Mouse (Mus musculus) hematopoietic stem cell, adult 5-6 weeks (primary cell): ENCODE data around the gene Lars2. TPM values are rescaled to one million over a fixed set of nuclear protein-coding genes. Genes with fewer than 3 reads are reported as not detected.
"Not testable (repeated sequence)": the region's sequence is repeated elsewhere in the genome, so short reads cannot be mapped to it uniquely, and the experiment has no call there.

Source experiments
- ATAC-seq, 2 experiments: fragments of 125-278 bp in 1 of 2; replicated peaks in 1 of 2; 2 replicates each; pipeline ENCODE4 v1.8.0; 2016 to 2017; ENCODE audit warnings: inconsistent platforms in 2 of 2, mild to moderate bottlenecking in 2 of 2, moderate number of reproducible peaks in 2 of 2, low read depth in 1 of 2, moderate TSS enrichment in 1 of 2; ENCODE audit not compliant: low FRiP score in 2 of 2, poor library complexity in 2 of 2, severe bottlenecking in 2 of 2, insufficient read depth in 1 of 2, low TSS enrichment in 1 of 2
- total RNA-seq: library from RNA; stranded (forward); fragments of 172-1452, 232-1000 nt; gene quantifications from 2 replicates; pipeline ENCODE4 v1.2.3, GENCODE M21; 2017

Gene Lars2
- 18.6 and 96.4 TPM in 2 replicates for total RNA-seq

GRCm38 (mm10) chr9:123366708-123367385, at the start of gene Lars2:
TSS of gene Lars2 (plus strand) at chr9:123366927.
- ATAC-seq: peak; percentile 99 to 100

GRCm38 (mm10) chr9:123326106-123326505, 40.6 kb upstream of the Lars2 start:
- ATAC-seq: no peak

- no peak for ATAC-seq
Measured at GRCm38 (mm10) chr9:123328336-123328735, 38.4 kb upstream of the Lars2 start.

GRCm38 (mm10) chr9:123329831-123330230, 36.9 kb upstream of the Lars2 start:
- no peak for ATAC-seq

GRCm38 (mm10) chr9:123330271-123330670, 36.5 kb upstream of the Lars2 start:
- ATAC-seq: not testable (repeated sequence)

- ATAC-seq: no peak
Measured at GRCm38 (mm10) chr9:123333479-123333878, 33.2 kb upstream of the Lars2 start.

- no peak for ATAC-seq
Measured at GRCm38 (mm10) chr9:123335044-123335670, 31.6 kb upstream of the Lars2 start.

- peak in 1 of 2 experiments; percentile 32; a peak in 1 of 4 replicates for ATAC-seq
Measured at GRCm38 (mm10) chr9:123339651-123340144, 27.0 kb upstream of the Lars2 start.

GRCm38 (mm10) chr9:123341256-123341655, 25.5 kb upstream of the Lars2 start:
- no peak for ATAC-seq

- ATAC-seq: no peak
Measured at GRCm38 (mm10) chr9:123343069-123343468, 23.7 kb upstream of the Lars2 start.

GRCm38 (mm10) chr9:123349286-123349685, 17.4 kb upstream of the Lars2 start:
- ATAC-seq: not testable (repeated sequence)

- ATAC-seq: no peak
Measured at GRCm38 (mm10) chr9:123359981-123360380, 6.7 kb upstream of the Lars2 start.

GRCm38 (mm10) chr9:123365353-123365752, 1.4 kb upstream of the Lars2 start:
- ATAC-seq: no peak

- peak in 1 of 2 experiments; percentile 29; a peak in 2 of 4 replicates for ATAC-seq
Measured at GRCm38 (mm10) chr9:123365942-123366707, 602 bp upstream of the Lars2 start.

- ATAC-seq: no peak
Measured at GRCm38 (mm10) chr9:123367636-123368035, 909 bp downstream of the Lars2 start.

- no peak for ATAC-seq
Measured at GRCm38 (mm10) chr9:123382399-123382798, 15.7 kb downstream of the Lars2 start.

- ATAC-seq: no peak
Measured at GRCm38 (mm10) chr9:123384696-123385095, 18.0 kb downstream of the Lars2 start.
